Mouse (Mus musculus) NIH3T3 (cell line): ENCODE results near the gene Neurod1.

Source experiments
- DNase-seq: peaks from one replicate; pipeline ENCODE4 v3.0.0-alpha.2; 2012; ENCODE audit warnings: low read depth

The Neurod1 gene

GRCm38 (mm10) chr2:79456575-79457349 lies at the start of gene Neurod1, which contains the start of gene Cerkl:
Gene Neurod1 (minus strand): TSS chr2:79456751.
Gene Cerkl (minus strand): TSS chr2:79456785.
- no peak for DNase-seq

- peak; percentile 90 for DNase-seq
Observed at GRCm38 (mm10) chr2:79498990-79499755, 42.6 kb upstream of the Neurod1 start.

- DNase-seq = no peak
Observed at GRCm38 (mm10) chr2:79485127-79485526, 28.6 kb upstream of the Neurod1 start.

GRCm38 (mm10) chr2:79482511-79482910 lies 26.0 kb upstream of the Neurod1 start:
- DNase-seq = no peak

GRCm38 (mm10) chr2:79462411-79462810 lies 5.9 kb upstream of the Neurod1 start:
- no peak for DNase-seq

GRCm38 (mm10) chr2:79461861-79462260 lies 5.3 kb upstream of the Neurod1 start:
- no peak for DNase-seq

GRCm38 (mm10) chr2:79460586-79460985 lies 4.0 kb upstream of the Neurod1 start:
- peak; percentile 67 for DNase-seq

GRCm38 (mm10) chr2:79460107-79460506 lies 3.6 kb upstream of the Neurod1 start:
- no peak for DNase-seq

GRCm38 (mm10) chr2:79459061-79460045 lies 2.8 kb upstream of the Neurod1 start:
- DNase-seq = no peak

GRCm38 (mm10) chr2:79457932-79458331 lies 1.4 kb upstream of the Neurod1 start:
- DNase-seq = no peak

GRCm38 (mm10) chr2:79457434-79457833 lies 883 bp upstream of the Neurod1 start:
- no peak for DNase-seq

GRCm38 (mm10) chr2:79455646-79456045 lies 905 bp downstream of the Neurod1 start:
- DNase-seq = no peak

GRCm38 (mm10) chr2:79454786-79455446 lies 1.6 kb downstream of the Neurod1 start:
- no peak for DNase-seq

GRCm38 (mm10) chr2:79453901-79454781 lies 2.4 kb downstream of the Neurod1 start:
- DNase-seq = peak; percentile 64

- DNase-seq = no peak
Observed at GRCm38 (mm10) chr2:79451438-79451837, 5.1 kb downstream of the Neurod1 start.

GRCm38 (mm10) chr2:79450684-79451394 lies 5.7 kb downstream of the Neurod1 start:
- no peak for DNase-seq

GRCm38 (mm10) chr2:79449371-79449770 lies 7.2 kb downstream of the Neurod1 start:
- no peak for DNase-seq

GRCm38 (mm10) chr2:79447198-79447597 lies 9.4 kb downstream of the Neurod1 start:
- DNase-seq = no peak

- no peak for DNase-seq
Observed at GRCm38 (mm10) chr2:79443861-79444620, 12.5 kb downstream of the Neurod1 start.
